Mouse (Mus musculus) neural tube, embryonic 11.5 days (tissue): ENCODE results near the gene Lrrc73. TPM values are rescaled to one million over a fixed set of nuclear protein-coding genes. Genes with fewer than 3 reads are reported as not detected.

Experiments
- ATAC-seq: fragments of 200-750 bp; cut with Nextera tagmentation; 2 replicates; pipeline ENCODE4 v1.8.0; 2017; ENCODE audit warnings: moderate number of reproducible peaks, mild to moderate bottlenecking, moderate TSS enrichment, moderate library complexity; ENCODE audit not compliant: insufficient read depth, low FRiP score, low TSS enrichment
- DNase-seq: peaks from one replicate; pipeline ENCODE4 v3.0.0-alpha.2; 2015; ENCODE audit warnings: low spot score
- H3K27ac ChIP-seq: fragments of 300-500 bp; sonication (generic); 2 replicates; pipeline ENCODE4 v1.5.1; 2014; ENCODE audit warnings: low read depth, mild to moderate bottlenecking, low read length
- H3K27me3 ChIP-seq: fragments of 300-500 bp; sonication (generic); 2 replicates; pipeline ENCODE4 v1.6.1; 2014; ENCODE audit warnings: mild to moderate bottlenecking, low read length, mixed read lengths; ENCODE audit not compliant: control insufficient read depth, insufficient read depth
- H3K36me3 ChIP-seq: fragments of 300-500 bp; sonication (generic); 2 replicates; pipeline ENCODE4 v1.6.1; 2014; ENCODE audit warnings: mild to moderate bottlenecking, low read length, moderate library complexity, mixed read lengths; ENCODE audit not compliant: control insufficient read depth, insufficient read depth
- H3K4me1 ChIP-seq: fragments of 300-500 bp; sonication (generic); 2 replicates; pipeline ENCODE4 v1.6.1; 2014; ENCODE audit warnings: low read length, mixed read lengths; ENCODE audit not compliant: control insufficient read depth, insufficient read depth
- H3K4me2 ChIP-seq: fragments of 300-500 bp; sonication (generic); 2 replicates; pipeline ENCODE4 v1.6.1; 2014; ENCODE audit warnings: low read depth, mild to moderate bottlenecking, moderate library complexity
- H3K4me3 ChIP-seq: fragments of 300-500 bp; sonication (generic); 2 replicates; pipeline ENCODE4 v1.5.1; 2014; ENCODE audit warnings: low read depth, low read length
- H3K9ac ChIP-seq: fragments of 300-500 bp; sonication (generic); 2 replicates; pipeline ENCODE4 v1.6.1; 2014; ENCODE audit warnings: mild to moderate bottlenecking, low read length
- H3K9me3 ChIP-seq: fragments of 300-500 bp; sonication (generic); 2 replicates; pipeline ENCODE4 v1.6.1; 2016; ENCODE audit warnings: low read length; ENCODE audit not compliant: control insufficient read depth
- WGBS: fragments of 180-500 bp; shearing (Covaris S2); extraction: QIAGEN DNeasy Blood & Tissue Kit; methylation state at CpG from one replicate; pipeline ENCODE4 v1.1.7; 2014; 5-methylcytosine and 5-hydroxymethylcytosine counted together
- polyA plus RNA-seq: library from polyadenylated mRNA; unstranded; fragments of >200 nt; fragmentation: Nextera tagmentation; extraction: Ambion mirVana; gene quantifications from 2 replicates; pipeline ENCODE4 v1.2.1, GENCODE M21; 2014

Lrrc73 gene
- polyA plus RNA-seq, 1 experiment from 2014 or later, result 2.8 TPM

DNA sequence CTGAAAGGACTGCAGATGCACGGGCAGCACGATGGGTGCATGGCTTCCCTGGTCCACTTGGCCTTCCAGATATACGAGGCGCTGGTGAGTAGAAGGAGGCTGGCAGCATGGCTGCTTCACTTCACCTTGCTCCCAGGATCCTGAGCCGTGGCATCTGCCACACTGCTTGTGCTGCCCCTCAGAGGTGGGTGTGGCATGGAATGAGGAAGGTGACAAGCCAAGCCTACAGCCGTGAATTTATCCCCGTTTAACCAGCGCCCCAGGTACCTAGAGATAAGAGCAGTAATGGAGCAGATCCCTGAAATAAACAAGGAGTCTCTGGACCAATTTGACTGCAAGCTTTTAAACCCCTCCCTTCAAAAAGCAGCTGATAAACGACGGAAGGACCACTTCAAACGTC lies 11.9 kb upstream of the Lrrc73 start:
- Histone ChIP-seq H3K4me3 (no peak overlapping the region), H3K36me3 (peaks cover 42% of the 10 kb centered on the region), H3K27ac (no peak overlapping the region), H3K27me3 (no peaks in the 10 kb centered on the region), H3K4me1 (peaks cover under 1% of the 10 kb centered on the region; the same call in 1 of the 2 replicates), H3K9me3 (no peaks in the 10 kb centered on the region), H3K4me2 (no peak overlapping the region), H3K9ac (no peak overlapping the region)
- ATAC-seq, result no peak
- DNase-seq, result no peak
- 87% methylated on average over 11 of the region's 11 CpGs for WGBS

DNA sequence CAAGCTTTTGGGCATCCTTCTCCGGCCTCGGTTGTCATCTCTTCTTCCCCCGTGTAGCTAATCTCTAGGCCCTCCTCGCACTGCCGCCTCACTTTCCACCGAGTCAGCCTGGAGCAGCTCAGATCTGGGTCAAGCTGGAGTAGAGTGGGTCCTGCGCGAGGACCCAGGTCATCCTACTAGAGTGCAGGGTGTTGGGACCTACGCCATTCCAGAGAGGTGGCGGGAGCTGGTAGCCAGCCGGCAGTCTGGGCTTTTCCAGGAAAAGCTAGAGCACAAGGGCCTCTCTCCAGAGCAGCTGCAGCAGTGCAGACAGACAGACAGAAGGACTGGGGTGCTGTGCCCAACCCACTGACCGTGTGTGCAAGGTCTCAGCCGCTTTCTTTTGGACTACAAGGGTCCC lies 11.1 kb upstream of the Lrrc73 start:
- H3K9me3 ChIP-seq, result no peaks in the 10 kb centered on the region
- H3K4me1 ChIP-seq, result peaks cover 7% of the 10 kb centered on the region
- ATAC-seq (no peak), DNase-seq (no peak)
- 89% methylated on average over 13 of the region's 13 CpGs for WGBS
- no peak overlapping the region for H3K4me3 ChIP-seq
- H3K27me3 ChIP-seq, result no peaks in the 10 kb centered on the region
- H3K27ac ChIP-seq, result no peak overlapping the region
- H3K4me2 ChIP-seq, result no peak overlapping the region
- H3K36me3 ChIP-seq, result peaks cover 36% of the 10 kb centered on the region
- H3K9ac ChIP-seq, result no peak overlapping the region

GRCm38 (mm10) chr17:46242993-46243392 lies 10.3 kb upstream of the Lrrc73 start:
- Histone ChIP-seq H3K4me2 (no peak overlapping the region), H3K9ac (no peak overlapping the region), H3K36me3 (peaks cover 34% of the 10 kb centered on the region), H3K27me3 (no peaks in the 10 kb centered on the region), H3K9me3 (no peaks in the 10 kb centered on the region), H3K27ac (no peak overlapping the region), H3K4me3 (no peak overlapping the region), H3K4me1 (peaks cover 7% of the 10 kb centered on the region)
- no peak for ATAC-seq
- 84% methylated on average over 4 of the region's 4 CpGs for WGBS
- no peak for DNase-seq

GRCm38 (mm10) chr17:46243624-46244023 lies 9.7 kb upstream of the Lrrc73 start:
- Histone ChIP-seq H3K9me3 (no peaks in the 10 kb centered on the region), H3K9ac (no peak overlapping the region), H3K27ac (no peak overlapping the region), H3K4me3 (no peak overlapping the region), H3K4me2 (no peak overlapping the region), H3K36me3 (peaks cover 31% of the 10 kb centered on the region), H3K4me1 (peaks cover 8% of the 10 kb centered on the region), H3K27me3 (no peaks in the 10 kb centered on the region)
- DNase-seq (no peak), ATAC-seq (no peak)
- 66% methylated on average over 2 of the region's 2 CpGs for WGBS

DNA sequence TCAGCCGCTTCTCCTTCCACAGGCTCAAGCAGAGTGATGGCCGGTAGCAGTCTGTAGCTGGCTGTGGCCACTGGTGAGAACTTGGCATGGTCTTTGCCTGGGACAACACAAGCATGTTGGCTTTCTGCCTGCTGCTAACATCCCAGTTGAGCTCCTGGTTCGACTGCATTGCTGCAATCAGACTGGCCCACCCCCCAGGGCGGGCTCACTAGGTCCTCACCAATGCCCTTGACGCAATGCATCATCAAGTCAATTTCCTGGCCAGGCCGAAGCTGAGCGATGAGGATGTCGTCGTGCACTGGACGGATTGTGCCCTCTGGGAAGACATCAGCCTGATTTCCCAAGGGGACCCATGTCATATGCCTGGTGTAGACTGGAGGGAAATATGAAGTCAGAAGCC lies 8.8 kb upstream of the Lrrc73 start:
- WGBS, result 76% methylated on average over 10 of the region's 10 CpGs
- H3K9ac ChIP-seq, result no peak overlapping the region
- H3K4me2 ChIP-seq, result no peak overlapping the region
- no peak for ATAC-seq
- H3K9me3 ChIP-seq, result no peaks in the 10 kb centered on the region
- H3K36me3 ChIP-seq, result peaks cover 28% of the 10 kb centered on the region
- H3K4me3 ChIP-seq, result no peak overlapping the region; the same call in 1 of the 2 replicates
- DNase-seq, result no peak
- no peak overlapping the region for H3K27ac ChIP-seq
- no peaks in the 10 kb centered on the region for H3K27me3 ChIP-seq
- peaks cover 14% of the 10 kb centered on the region for H3K4me1 ChIP-seq

- ATAC-seq, result peak; percentile 88
- peaks cover 26% of the 10 kb centered on the region for H3K36me3 ChIP-seq
Measured at GRCm38 (mm10) chr17:46247512-46248188, 5.7 kb upstream of the Lrrc73 start, which contains the start of the genes Polr1c and Yipf3. Gene Polr1c, minus strand, starts transcription at chr17:46248054. Gene Yipf3, plus strand, starts transcription at chr17:46248080.

DNA sequence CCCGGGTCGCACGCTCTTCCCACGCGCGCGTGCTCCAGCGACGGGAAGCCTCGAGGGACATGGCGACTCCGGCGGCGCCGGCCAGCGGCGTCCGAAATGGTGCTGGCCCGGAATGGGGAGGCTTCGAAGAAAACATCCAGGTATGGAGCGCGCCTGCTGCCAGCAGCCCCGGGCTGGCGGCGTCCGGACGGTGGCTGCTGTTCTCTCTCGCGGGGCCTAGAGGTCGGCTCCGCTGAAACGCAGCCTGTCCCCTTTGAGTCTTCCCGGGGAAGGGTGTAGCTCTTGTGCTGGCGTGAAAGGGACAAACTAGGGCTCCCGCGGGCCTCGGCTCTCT lies 5.2 kb upstream of the Lrrc73 start:
- H3K9me3 ChIP-seq, result no peaks in the 10 kb centered on the region
- WGBS, result under 1% methylated on average over 37 of the region's 37 CpGs
- no peaks in the 10 kb centered on the region for H3K27me3 ChIP-seq
- ATAC-seq (0 out of 2 replicates have a peak, but pooled peaks have one; percentile 38), DNase-seq (no peak)
- peak overlapping the region; percentile 84 for H3K4me2 ChIP-seq
- H3K36me3 ChIP-seq, result peaks cover 23% of the 10 kb centered on the region
- H3K4me3 ChIP-seq, result peak overlapping the region; percentile 98
- 0 out of 2 replicates have a peak overlapping the region, but pooled peaks have one; percentile 27 for H3K27ac ChIP-seq
- peak overlapping the region; percentile 86 for H3K9ac ChIP-seq
- H3K4me1 ChIP-seq, result peaks cover 14% of the 10 kb centered on the region

More at GRCm38 (mm10) chr17:46247512-46248188, 5.7 kb upstream of the Lrrc73 start, which contains the start of the genes Polr1c and Yipf3:
- peak; percentile 96 for DNase-seq
- H3K4me2 ChIP-seq, result peak within 1 kb of the TSS; percentile 84
- H3K4me3 ChIP-seq, result peak within 1 kb of the TSS; percentile 98
- peak within 1 kb of the TSS; percentile 86 for H3K9ac ChIP-seq
- H3K4me1 ChIP-seq, result peaks cover 14% of the 10 kb centered on the region
- WGBS, result under 1% methylated on average over 52 of the region's 53 CpGs
- H3K27me3 ChIP-seq, result no peaks in the 10 kb centered on the region
- H3K27ac ChIP-seq, result 0 out of 2 replicates have a peak within 1 kb of the TSS, but pooled peaks have one; percentile 34
- H3K9me3 ChIP-seq, result no peaks in the 10 kb centered on the region

DNA sequence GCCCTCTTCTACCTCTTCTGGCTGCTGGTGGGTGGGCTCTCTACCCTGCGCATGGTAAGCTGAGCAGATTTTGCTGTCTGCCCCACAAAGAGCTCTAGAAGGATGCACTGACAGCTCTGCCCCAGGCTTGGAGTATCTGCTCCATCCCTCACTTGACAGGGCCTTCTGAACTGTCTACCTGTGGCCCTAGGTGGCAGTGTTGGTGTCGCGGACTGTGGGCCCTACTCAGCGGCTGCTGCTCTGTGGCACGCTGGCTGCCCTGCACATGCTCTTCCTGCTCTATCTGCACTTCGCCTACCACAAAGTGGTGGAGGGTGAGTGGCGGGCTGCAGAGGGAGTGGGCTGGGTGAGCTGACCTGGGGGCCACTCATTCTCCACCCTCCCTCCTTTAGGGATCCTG lies 2.2 kb upstream of the Lrrc73 start:
- Histone ChIP-seq H3K4me1 (peaks cover 21% of the 10 kb centered on the region), H3K9ac (no peak overlapping the region), H3K9me3 (no peaks in the 10 kb centered on the region), H3K27ac (no peak overlapping the region), H3K4me3 (no peak overlapping the region), H3K4me2 (no peak overlapping the region), H3K27me3 (peaks cover 11% of the 10 kb centered on the region), H3K36me3 (peaks cover 11% of the 10 kb centered on the region)
- ATAC-seq (no peak), DNase-seq (no peak)
- WGBS, result 83% methylated on average over 7 of the region's 7 CpGs
